Mouse (Mus musculus): Measurements from ENCODE around the gene Abcb6. TPM values are rescaled to one million over a fixed set of nuclear protein-coding genes. Genes with fewer than 3 reads are reported as not detected.

The Abcb6 gene
- total and polyA plus RNA-seq, 3 experiments: 15.5 to 29.0 (median 19.2) TPM

DNA sequence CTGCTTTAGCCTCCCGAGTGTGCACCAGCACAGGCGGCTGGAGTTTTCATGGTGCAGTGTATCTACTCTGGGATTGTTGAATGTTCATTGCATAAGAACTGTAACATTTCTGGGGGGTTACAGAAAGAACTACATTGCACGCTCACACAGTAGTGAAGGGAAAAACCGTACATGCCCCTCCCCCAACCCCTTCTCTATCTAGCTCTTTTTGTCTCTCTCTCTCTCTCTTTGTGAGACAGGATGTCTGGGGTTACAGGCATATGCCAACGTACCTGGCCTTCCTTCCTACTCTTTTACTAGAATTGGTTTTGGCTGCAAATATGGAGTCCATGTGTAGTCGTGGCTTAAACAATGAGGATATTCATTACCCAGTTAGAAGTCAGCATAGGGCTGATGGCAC lies 42.7 kb upstream of the Abcb6 start:
- peaks cover 15 to 35% of the 10 kb centered on the region in 2 experiments for H3K4me1 ChIP-seq (ENCODE audit: control insufficient read depth in 1 of 2, insufficient read depth in 2 of 2)
- H3K9ac ChIP-seq (ENCODE audit: insufficient read depth, low read depth): peak overlapping the region; percentile 75; the same call in 1 of the 2 replicates
- TF ChIP-seq ZC3H11A (IDR thresholded peaks at IDR 0.05; ENCODE audit: low read depth, low read length) (no peak), CHD2 (IDR thresholded peaks at IDR 0.05; ENCODE audit: low read length) (peak; percentile 73), IRF4 (IDR thresholded peaks at IDR 0.05; ENCODE audit: low read depth, low read length) (0 out of 2 replicates have a peak, but pooled peaks have one; percentile 7), ZMIZ1 (IDR thresholded peaks at IDR 0.05; ENCODE audit: low read depth, low read length) (no peak), MAX (IDR thresholded peaks at IDR 0.05; ENCODE audit: low read length) (no peak), USF2 (conservative IDR thresholded peaks at IDR 0.05; ENCODE audit: low read depth, low read length) (no peak), CTCF (conservative IDR thresholded peaks at IDR 0.05 in 1 of 2, IDR thresholded peaks at IDR 0.05 in 1 of 2; ENCODE audit: low read depth in 2 of 2, low read length in 2 of 2) (no peak), ZKSCAN1 (IDR thresholded peaks at IDR 0.05; ENCODE audit: borderline replicate concordance, low read depth, low read length) (no peak)
- dilution Hi-C loops (cut with MboI; ENCODE audit: extremely low pct_ligation_motif_present, extremely low pct_unique_long_range_greater_than_20kb, low sequenced_read_pairs) (no loop called here), in situ Hi-C loops (cut with MboI; ENCODE audit: low pct_ligation_motif_present, low pct_unique_long_range_greater_than_20kb, low sequenced_read_pairs) (no loop called here)
- peaks cover 4% of the 10 kb centered on the region for H3K27me3 ChIP-seq (replicated peaks)
- no peaks in the 10 kb centered on the region for H3K36me3 ChIP-seq (replicated peaks in 1 of 2; ENCODE audit: control insufficient read depth in 1 of 2, insufficient read depth in 1 of 2, low read length in 1 of 2)
- peaks cover 2% of the 10 kb centered on the region for H3K9me3 ChIP-seq (replicated peaks; ENCODE audit: low read length)
- H3K4me2 ChIP-seq (ENCODE audit: insufficient read depth, low read depth, poor library complexity, severe bottlenecking): peak overlapping the region; percentile 55
- peaks cover 10% of the 10 kb centered on the region for H3K79me2 ChIP-seq (replicated peaks; ENCODE audit: control insufficient read depth, extremely low read depth, insufficient read depth, poor library complexity, severe bottlenecking)
- no peak for DNase-seq (ENCODE audit: extremely low read depth)
- no peak overlapping the region for H3K27ac ChIP-seq (ENCODE audit: insufficient read depth, low read depth)
- H3K4me3 ChIP-seq (replicated peaks in 1 of 3; ENCODE audit: low read depth in 2 of 3, low read length in 2 of 3, poor library complexity in 1 of 3): no peak overlapping the region

DNA sequence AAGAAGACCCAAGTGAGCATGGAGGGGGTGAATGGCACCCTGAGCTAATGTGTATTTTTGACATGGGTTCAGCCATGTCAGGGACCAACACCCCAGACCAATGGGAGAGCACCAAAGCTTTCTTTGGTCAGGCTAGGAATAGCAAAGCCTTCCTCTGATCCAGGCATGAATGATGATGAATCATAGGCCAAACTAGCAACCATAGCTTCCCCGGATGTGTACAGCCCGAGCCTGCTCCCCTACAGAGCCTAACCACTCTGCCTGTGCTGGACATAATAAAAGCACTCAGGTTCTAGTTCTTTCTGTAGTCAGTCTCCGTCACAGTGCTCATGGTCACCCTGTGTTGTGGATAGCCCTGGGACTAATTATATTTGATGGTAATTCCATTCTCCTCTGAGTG lies 41.3 kb upstream of the Abcb6 start:
- Histone ChIP-seq H3K4me2 (ENCODE audit: insufficient read depth, low read depth, poor library complexity, severe bottlenecking) (no peak overlapping the region), H3K4me3 (replicated peaks in 1 of 3; ENCODE audit: low read depth in 2 of 3, low read length in 2 of 3, poor library complexity in 1 of 3) (no peak overlapping the region), H3K27ac (ENCODE audit: insufficient read depth, low read depth) (no peak overlapping the region), H3K9me3 (replicated peaks; ENCODE audit: low read length) (peaks cover 2% of the 10 kb centered on the region), H3K36me3 (replicated peaks in 1 of 2; ENCODE audit: control insufficient read depth in 1 of 2, insufficient read depth in 1 of 2, low read length in 1 of 2) (peaks cover 3 to 11% of the 10 kb centered on the region in 2 experiments), H3K4me1 (ENCODE audit: control insufficient read depth in 1 of 2, insufficient read depth in 2 of 2) (peaks cover 23 to 49% of the 10 kb centered on the region in 2 experiments), H3K9ac (ENCODE audit: insufficient read depth, low read depth) (no peak overlapping the region), H3K27me3 (replicated peaks) (no peaks in the 10 kb centered on the region), H3K79me2 (replicated peaks; ENCODE audit: control insufficient read depth, extremely low read depth, insufficient read depth, poor library complexity, severe bottlenecking) (peaks cover 24% of the 10 kb centered on the region)
- TF ChIP-seq RCOR1 (conservative IDR thresholded peaks at IDR 0.05; ENCODE audit: low read depth, low read length) (no peak), GABPA (IDR thresholded peaks at IDR 0.05; ENCODE audit: insufficient replicate concordance, low read depth, low read length) (no peak), MYC (IDR thresholded peaks at IDR 0.05; ENCODE audit: low read depth, low read length) (no peak), IRF4 (IDR thresholded peaks at IDR 0.05; ENCODE audit: low read depth, low read length) (no peak), JUN (IDR thresholded peaks at IDR 0.05; ENCODE audit: insufficient read depth, low read depth, low read length) (no peak), EP300 (IDR thresholded peaks at IDR 0.05; ENCODE audit: low read length) (no peak), ETS1 (conservative IDR thresholded peaks at IDR 0.05; ENCODE audit: low read depth, low read length) (no peak), JUND (conservative IDR thresholded peaks at IDR 0.05; ENCODE audit: low read depth, low read length) (no peak), TCF12 (IDR thresholded peaks at IDR 0.05; ENCODE audit: low read depth, low read length) (no peak)
- dilution Hi-C loops (cut with MboI; ENCODE audit: extremely low pct_ligation_motif_present, extremely low pct_unique_long_range_greater_than_20kb, low sequenced_read_pairs): no loop called here
- in situ Hi-C loops (cut with MboI; ENCODE audit: low pct_ligation_motif_present, low pct_unique_long_range_greater_than_20kb, low sequenced_read_pairs): no loop called here
- no peak for DNase-seq (ENCODE audit: extremely low read depth)
